In genomic region chr8:126598218-126598617, GRCm38 (mm10) we compare ENCODE assay signal across 13 mouse cellular contexts. TPM values are rescaled to one million over a fixed set of nuclear protein-coding genes. Genes with fewer than 3 reads are reported as not detected.
DNase-seq lines count a peak whose midpoint lies in the region; ATAC-seq and TF ChIP-seq lines count a peak whose summit lies in the region.
"Had no signal": no experiment of that assay in that cellular context is flagged by ENCODE, and none has a peak within 500 bp of the region (broad histone marks: within the 10 kb centered on the region; RNA-seq: fewer than 3 reads in every experiment).

No protein-coding gene starts in this region.

- intact Hi-C loops in heart, adult 2 months (cut with DNase I) = no loop called here

- TF ChIP-seq CTCF in heart, adult 2 months (IDR thresholded peaks at IDR 0.05) = no peak
- TF ChIP-seq CTCF in bone marrow, adult 2 months (IDR thresholded peaks at IDR 0.05; ENCODE audit: control insufficient read depth, insufficient read depth, low read length) = no peak

- no peaks in the 10 kb centered on the region for H3K27me3 ChIP-seq in heart, embryonic 13.5 days (replicated peaks)
- no peaks in the 10 kb centered on the region for H3K27me3 ChIP-seq in heart, adult 2 months (ENCODE audit: control insufficient read depth, insufficient read depth, low read length)
- no peaks in the 10 kb centered on the region for H3K27me3 ChIP-seq in liver, embryonic 13.5 days
- no peaks in the 10 kb centered on the region for H3K27me3 ChIP-seq in hindbrain, embryonic 11.5 days (ENCODE audit: control insufficient read depth, insufficient read depth, low read length)
- H3K27me3 ChIP-seq: intestine, embryonic 15.5 days had no signal

- peaks cover under 1% of the 10 kb centered on the region for H3K79me2 ChIP-seq in heart, adult 2 months (replicated peaks; ENCODE audit: control insufficient read depth, insufficient read depth, low read length)

- no peak for TF ChIP-seq EP300 in heart, adult 2 months (IDR thresholded peaks at IDR 0.05; ENCODE audit: insufficient read depth, low read depth, low read length)

- 3% methylated on average over 12 of the region's 12 CpGs for WGBS in heart, embryonic 13.5 days
- 17% methylated on average over 12 of the region's 12 CpGs for WGBS in heart, adult 2 months
- WGBS in bone marrow, adult 2 months = 16% methylated on average over 12 of the region's 12 CpGs
- WGBS in liver, embryonic 13.5 days (ENCODE audit: insufficient replicate concordance) = 4% methylated on average over 12 of the region's 12 CpGs
- 72% methylated on average over 12 of the region's 12 CpGs for WGBS in hindbrain, embryonic 11.5 days

- H3K4me3 ChIP-seq in heart, embryonic 13.5 days = no peak overlapping the region
- no peak overlapping the region for H3K4me3 ChIP-seq in heart, adult 2 months
- no peak overlapping the region for H3K4me3 ChIP-seq in bone marrow, adult 2 months (replicated peaks; ENCODE audit: control insufficient read depth, low read depth, low read length)
- no peak overlapping the region; the same call in 1 of the 2 replicates for H3K4me3 ChIP-seq in liver, embryonic 13.5 days (replicated peaks)
- no peak overlapping the region for H3K4me3 ChIP-seq in hindbrain, embryonic 11.5 days (ENCODE audit: low read depth, low read length)
- H3K4me3 ChIP-seq: intestine, embryonic 15.5 days had no signal

- DNase-seq in heart, adult 2 months = no peak
- peak; percentile 55 for DNase-seq in A20 (ENCODE audit: low read depth, low spot score)
- peak; percentile 63 for DNase-seq in liver, embryonic 13.5 days
- no peak for DNase-seq in kidney, postnatal 4 days
- no peak for DNase-seq in yolk sac, embryonic 10.5 days (ENCODE audit: low spot score)
- DNase-seq in hindbrain, embryonic 11.5 days (ENCODE audit: low spot score) = no peak
- DNase-seq: cerebellum, adult 9-10 months; gastrocnemius, postnatal 25 days; midbrain, embryonic 14.5 days; thymus, postnatal 14 days had no signal

- no peak for ATAC-seq in heart, embryonic 13.5 days (ENCODE audit: extremely low read depth, insufficient number of reproducible peaks, low FRiP score, low TSS enrichment)
- ATAC-seq in liver, embryonic 13.5 days (ENCODE audit: low read depth) = peak; percentile 39
- ATAC-seq in hindbrain, embryonic 11.5 days (ENCODE audit: low FRiP score) = no peak
- ATAC-seq: intestine, embryonic 15.5 days had no signal

- no peaks in the 10 kb centered on the region for H3K9me3 ChIP-seq in heart, embryonic 13.5 days
- no peaks in the 10 kb centered on the region for H3K9me3 ChIP-seq in liver, embryonic 13.5 days (replicated peaks)
- no peaks in the 10 kb centered on the region for H3K9me3 ChIP-seq in hindbrain, embryonic 11.5 days (ENCODE audit: control insufficient read depth, low read length)
- H3K9me3 ChIP-seq: intestine, embryonic 15.5 days had no signal

- H3K36me3 ChIP-seq in heart, embryonic 13.5 days = no peaks in the 10 kb centered on the region
- H3K36me3 ChIP-seq in heart, adult 2 months (ENCODE audit: control insufficient read depth, insufficient read depth, low read length) = no peaks in the 10 kb centered on the region; the same call in 1 of the 2 replicates
- no peaks in the 10 kb centered on the region for H3K36me3 ChIP-seq in liver, embryonic 13.5 days
- no peaks in the 10 kb centered on the region for H3K36me3 ChIP-seq in hindbrain, embryonic 11.5 days (ENCODE audit: control insufficient read depth, insufficient read depth, low read length)
- H3K36me3 ChIP-seq: intestine, embryonic 15.5 days had no signal

- H3K9ac ChIP-seq in heart, embryonic 13.5 days = peak overlapping the region; percentile 100
- no peak overlapping the region for H3K9ac ChIP-seq in heart, adult 2 months (ENCODE audit: low read depth, low read length)
- H3K9ac ChIP-seq in liver, embryonic 13.5 days = peak overlapping the region; percentile 56
- H3K9ac ChIP-seq in hindbrain, embryonic 11.5 days (ENCODE audit: low read depth, low read length) = no peak overlapping the region
- H3K9ac ChIP-seq: intestine, embryonic 15.5 days had no signal

- peaks cover 75% of the 10 kb centered on the region for H3K4me1 ChIP-seq in heart, embryonic 13.5 days
- H3K4me1 ChIP-seq in heart, adult 2 months (ENCODE audit: control insufficient read depth, insufficient read depth, low read length) = peaks cover 16% of the 10 kb centered on the region
- peaks cover 8% of the 10 kb centered on the region; the same call in 1 of the 2 replicates for H3K4me1 ChIP-seq in bone marrow, adult 2 months (ENCODE audit: control insufficient read depth, insufficient read depth, low read length)
- H3K4me1 ChIP-seq in liver, embryonic 13.5 days (replicated peaks) = peaks cover 90% of the 10 kb centered on the region
- H3K4me1 ChIP-seq in hindbrain, embryonic 11.5 days (replicated peaks; ENCODE audit: control insufficient read depth, insufficient read depth, low read length) = peaks cover 24% of the 10 kb centered on the region

- H3K27ac ChIP-seq in heart, embryonic 13.5 days (replicated peaks) = peak overlapping the region; percentile 100
- H3K27ac ChIP-seq in heart, adult 2 months = no peak overlapping the region; the same call in 1 of the 2 replicates
- H3K27ac ChIP-seq in bone marrow, adult 2 months (ENCODE audit: control insufficient read depth, insufficient read depth, low read depth, low read length, poor library complexity) = peak overlapping the region; percentile 50; the same call in 1 of the 2 replicates
- H3K27ac ChIP-seq in liver, embryonic 13.5 days = peak overlapping the region; percentile 96
- H3K27ac ChIP-seq in hindbrain, embryonic 11.5 days (ENCODE audit: low read depth, low read length) = no peak overlapping the region

- peak overlapping the region; percentile 41 for H3K4me2 ChIP-seq in heart, embryonic 13.5 days
- H3K4me2 ChIP-seq in liver, embryonic 13.5 days = peak overlapping the region; percentile 49
- no peak overlapping the region for H3K4me2 ChIP-seq in hindbrain, embryonic 11.5 days (replicated peaks; ENCODE audit: low read depth, low read length)
- H3K4me2 ChIP-seq: intestine, embryonic 15.5 days had no signal

- TF ChIP-seq POLR2A in heart, adult 2 months (IDR thresholded peaks at IDR 0.05; ENCODE audit: insufficient read depth, low read depth, low read length) = no peak
- TF ChIP-seq POLR2A in bone marrow, adult 2 months (IDR thresholded peaks at IDR 0.05; ENCODE audit: borderline replicate concordance, control insufficient read depth, low read depth, low read length) = no peak

RNA-seq across cellular contexts. Expression of gene Irf2bp2, which starts 4.4 kb away (rescaled TPM):
- 6.5 and 7.5 TPM in 2 replicates for polyA plus RNA-seq in heart, embryonic 13.5 days (2015; fragmentation: Nextera tagmentation; extraction: Ambion mirVana)
- 100 to 1,000 TPM in 1 of 2 experiments, 10 to 100 TPM in 1; 56.3 to 132 TPM for total RNA-seq in heart, adult 2 months (2021)
- polyA plus RNA-seq in heart, adult 2 months (2012; rRNA removed) = 33.8 and 37.3 TPM in 2 replicates
- 21.3 and 35.8 TPM in 2 replicates for polyA plus RNA-seq in bone marrow, adult 2 months (2011; ENCODE audit: insufficient read depth, insufficient read length, low replicate concordance, missing spikeins)
- polyA plus RNA-seq in liver, embryonic 13.5 days (2015; fragmentation: Nextera tagmentation; extraction: Ambion mirVana) = 3.8 and 4.0 TPM in 2 replicates
- polyA plus RNA-seq in hindbrain, embryonic 11.5 days (2014; fragmentation: Nextera tagmentation; extraction: Ambion mirVana) = 4.8 and 5.5 TPM in 2 replicates

Comparison
In these comparisons a context has a peak if more than half of its experiments do, and no peak if none do; other contexts are left out.
1. H3K27ac ChIP-seq: peak in heart, embryonic 13.5 days (single experiment), bone marrow, adult 2 months (single experiment) and liver, embryonic 13.5 days (single experiment); none in heart, adult 2 months (single experiment) and hindbrain, embryonic 11.5 days (single experiment).
2. H3K9ac ChIP-seq: peak in heart, embryonic 13.5 days (single experiment) and liver, embryonic 13.5 days (single experiment); none in heart, adult 2 months (single experiment) and hindbrain, embryonic 11.5 days (single experiment).
3. DNase-seq: peak in A20 (single experiment) and liver, embryonic 13.5 days (single experiment); none in heart, adult 2 months (0 of 2), kidney, postnatal 4 days (0 of 2), yolk sac, embryonic 10.5 days (single experiment) and hindbrain, embryonic 11.5 days (single experiment).